Mouse (Mus musculus) heart, adult 8-10 months (tissue): ENCODE results near the gene Dnajb14. TPM values are rescaled to one million over a fixed set of nuclear protein-coding genes. Genes with fewer than 3 reads are reported as not detected.
"Not testable (repeated sequence)": the region's sequence is repeated elsewhere in the genome, so short reads cannot be mapped to it uniquely, and the experiment has no call there.

Source experiments
- DNase-seq: peaks from one replicate; pipeline ENCODE4 v3.0.0; 2022; ENCODE audit warnings: low spot score
- total RNA-seq, 4 experiments: library from RNA; stranded (reverse); gene quantifications; 2 replicates each; pipeline ENCODE4 v1.2.4; 2022

Dnajb14 gene
- total RNA-seq, 4 experiments from 2014 or later, result 8.4 to 13.3 (median 10.8) TPM

GRCm38 (mm10) chr3:137952225-137952913, 84.9 kb downstream of the Dnajb14 start:
- DNase-seq, result no peak

GRCm38 (mm10) chr3:137952914-137953880, 85.7 kb downstream of the Dnajb14 start:
- no peak for DNase-seq

- no peak for DNase-seq
These were observed 86.9 kb downstream of the Dnajb14 start for GRCm38 (mm10) chr3:137954256-137954916.

GRCm38 (mm10) chr3:137955560-137956081, 88.1 kb downstream of the Dnajb14 start:
- no peak for DNase-seq

GRCm38 (mm10) chr3:137957864-137958263, 90.4 kb downstream of the Dnajb14 start:
- DNase-seq, result no peak

- no peak for DNase-seq
These were observed 90.9 kb downstream of the Dnajb14 start for GRCm38 (mm10) chr3:137958352-137958751.

GRCm38 (mm10) chr3:137959456-137959855, 92.0 kb downstream of the Dnajb14 start:
- DNase-seq, result no peak

GRCm38 (mm10) chr3:137961736-137962385, 94.4 kb downstream of the Dnajb14 start:
- DNase-seq, result no peak

GRCm38 (mm10) chr3:137963508-137963907, 96.0 kb downstream of the Dnajb14 start:
- DNase-seq, result no peak

- DNase-seq, result not testable (repeated sequence)
These were observed 96.5 kb downstream of the Dnajb14 start for GRCm38 (mm10) chr3:137964014-137964413.

Other genes with a start within 250 kb of the Dnajb14 start
- 1 to 10 TPM; 2.5 to 3.1 (median 2.8) TPM for gene Ddit4l, start 246.1 kb upstream of the Dnajb14 start, total RNA-seq
- not detected for gene Gm21962, start 196.2 kb upstream of the Dnajb14 start, total RNA-seq
- 10 to 100 TPM; 52.4 to 76.5 (median 66.3) TPM for gene H2afz, start 3.2 kb upstream of the Dnajb14 start, total RNA-seq
- 100 to 1,000 TPM in 1 of 4 experiments, 10 to 100 TPM in 3; 87.5 to 104 (median 90.4) TPM for gene Lamtor3, start 50.8 kb downstream of the Dnajb14 start, total RNA-seq
- gene Dapp1, start 113.9 kb downstream of the Dnajb14 start, total RNA-seq, result 1 to 10 TPM; 5.5 to 9.2 (median 6.6) TPM
- 10 to 100 TPM; 40.6 to 58.5 (median 50.8) TPM for gene 1110002E22Rik, start 197.4 kb downstream of the Dnajb14 start, total RNA-seq
- 1 to 10 TPM in 2 of 4 experiments, under 1 TPM in 2; 0.76 to 1.6 (median 1.1) TPM for gene Gm5105, start 199.7 kb downstream of the Dnajb14 start, total RNA-seq